Mouse (Mus musculus) myocyte (in vitro differentiated cells): Measurements from ENCODE around the gene Cnn1.

ENCODE experiments used
- CEBPB ChIP-seq: IDR thresholded peaks from 2 replicates; pipeline ENCODE4 v1.6.1; 2011; ENCODE audit warnings: mild to moderate bottlenecking, moderate library complexity; ENCODE audit not compliant: poor library complexity, insufficient read depth, severe bottlenecking
- MYOG ChIP-seq, 3 experiments: IDR thresholded peaks; one replicate each; pipeline ENCODE4 v1.6.1; 2011; ENCODE audit warnings: control low read depth in 2 of 3, low read depth in 2 of 3, mild to moderate bottlenecking in 2 of 3; ENCODE audit not compliant: insufficient read length in 2 of 3, control insufficient read depth in 1 of 3, insufficient read depth in 1 of 3
- SRF ChIP-seq: IDR thresholded peaks from one replicate; pipeline ENCODE4 v1.6.1; 2011; ENCODE audit warnings: low read depth; ENCODE audit not compliant: control insufficient read depth, insufficient read length

- TF ChIP-seq SRF, result no peak
- no peak for TF ChIP-seq CEBPB
- TF ChIP-seq MYOG (IDR thresholded peaks at IDR 0.05; ENCODE audit: control insufficient read depth in 1 of 3, insufficient read depth in 1 of 3, insufficient read length in 2 of 3, low read depth in 2 of 3), result no peak
Observed at GRCm38 (mm10) chr9:22116740-22117426, 17.9 kb downstream of the Cnn1 start, which contains the start of gene Elof1.
